Mouse (Mus musculus): ENCODE data around the gene Aacs. TPM values are rescaled to one million over a fixed set of nuclear protein-coding genes. Genes with fewer than 3 reads are reported as not detected.
"Not testable (repeated sequence)": the region's sequence is repeated elsewhere in the genome, so short reads cannot be mapped to it uniquely, and the experiment has no call there.

Aacs gene
- polyA plus RNA-seq (2015; fragmentation: Nextera tagmentation; extraction: Ambion mirVana), result 96.0 and 98.9 TPM in 2 replicates

GRCm38 (mm10) chr5:125475601-125476285 lies at the start of gene Aacs:
Gene Aacs, plus strand, starts transcription at chr5:125475814.
- peaks cover 39% of the 10 kb centered on the region for H3K4me1 ChIP-seq (replicated peaks; ENCODE audit: control insufficient read depth, insufficient read depth, low read length)
- peak within 1 kb of the TSS; percentile 82 for H3K9ac ChIP-seq (replicated peaks; ENCODE audit: low read depth, low read length)
- H3K4me2 ChIP-seq (ENCODE audit: low read length), result peak within 1 kb of the TSS; percentile 86
- no peaks in the 10 kb centered on the region for H3K36me3 ChIP-seq (ENCODE audit: control insufficient read depth, insufficient read depth)
- peak within 1 kb of the TSS; percentile 85 for H3K27ac ChIP-seq (ENCODE audit: low read length)
- H3K27me3 ChIP-seq (replicated peaks; ENCODE audit: control insufficient read depth, insufficient read depth, low read length), result no peaks in the 10 kb centered on the region
- WGBS, result under 1% methylated on average over 59 of the region's 60 CpGs
- H3K9me3 ChIP-seq (ENCODE audit: control insufficient read depth, low read length), result no peaks in the 10 kb centered on the region
- ATAC-seq, result peak; percentile 94
- H3K4me3 ChIP-seq (replicated peaks; ENCODE audit: low read length), result peak within 1 kb of the TSS; percentile 89

GRCm38 (mm10) chr5:125426343-125426742 lies 49.3 kb upstream of the Aacs start:
- Histone ChIP-seq H3K4me3 (replicated peaks; ENCODE audit: low read length) (no peak overlapping the region), H3K27ac (ENCODE audit: low read length) (no peak overlapping the region), H3K4me1 (replicated peaks; ENCODE audit: control insufficient read depth, insufficient read depth, low read length) (no peaks in the 10 kb centered on the region), H3K4me2 (ENCODE audit: low read length) (no peak overlapping the region), H3K9me3 (ENCODE audit: control insufficient read depth, low read length) (no peaks in the 10 kb centered on the region), H3K36me3 (ENCODE audit: control insufficient read depth, insufficient read depth) (peaks cover 68% of the 10 kb centered on the region), H3K9ac (replicated peaks; ENCODE audit: low read depth, low read length) (no peak overlapping the region), H3K27me3 (replicated peaks; ENCODE audit: control insufficient read depth, insufficient read depth, low read length) (no peaks in the 10 kb centered on the region)
- no peak for ATAC-seq
- WGBS, result 94% methylated on average over 10 of the region's 10 CpGs

GRCm38 (mm10) chr5:125432324-125432723 lies 43.3 kb upstream of the Aacs start:
- Histone ChIP-seq H3K36me3 (ENCODE audit: control insufficient read depth, insufficient read depth) (peaks cover 34% of the 10 kb centered on the region), H3K4me1 (replicated peaks; ENCODE audit: control insufficient read depth, insufficient read depth, low read length) (peaks cover 11% of the 10 kb centered on the region)
- H3K9ac ChIP-seq (replicated peaks; ENCODE audit: low read depth, low read length); H3K4me2 ChIP-seq (ENCODE audit: low read length); H3K27ac ChIP-seq (ENCODE audit: low read length); ATAC-seq; H3K27me3 ChIP-seq (replicated peaks; ENCODE audit: control insufficient read depth, insufficient read depth, low read length); H3K4me3 ChIP-seq (replicated peaks; ENCODE audit: low read length); H3K9me3 ChIP-seq (ENCODE audit: control insufficient read depth, low read length): not testable (repeated sequence)
- 97% methylated on average over 2 of the region's 2 CpGs for WGBS

GRCm38 (mm10) chr5:125433793-125434337 lies 41.7 kb upstream of the Aacs start, which contains the start of gene Dhx37:
Gene Dhx37, minus strand, starts transcription at chr5:125434121.
- peak; percentile 97 for ATAC-seq
- peak within 1 kb of the TSS; percentile 99 for H3K4me3 ChIP-seq (replicated peaks; ENCODE audit: low read length)

GRCm38 (mm10) chr5:125434347-125434746 lies 41.3 kb upstream of the Aacs start:
- H3K4me2 ChIP-seq (ENCODE audit: low read length), result peak overlapping the region; percentile 97
- peak overlapping the region; percentile 99 for H3K4me3 ChIP-seq (replicated peaks; ENCODE audit: low read length)
- peaks cover 19% of the 10 kb centered on the region for H3K36me3 ChIP-seq (ENCODE audit: control insufficient read depth, insufficient read depth)
- peaks cover 11% of the 10 kb centered on the region for H3K4me1 ChIP-seq (replicated peaks; ENCODE audit: control insufficient read depth, insufficient read depth, low read length)
- H3K27me3 ChIP-seq (replicated peaks; ENCODE audit: control insufficient read depth, insufficient read depth, low read length); ATAC-seq; H3K27ac ChIP-seq (ENCODE audit: low read length); H3K9ac ChIP-seq (replicated peaks; ENCODE audit: low read depth, low read length); H3K9me3 ChIP-seq (ENCODE audit: control insufficient read depth, low read length): not testable (repeated sequence)
- WGBS, result 57% methylated on average over 15 of the region's 15 CpGs

More at GRCm38 (mm10) chr5:125433793-125434337, 41.7 kb upstream of the Aacs start, which contains the start of gene Dhx37:
- peaks cover 11% of the 10 kb centered on the region for H3K4me1 ChIP-seq (replicated peaks; ENCODE audit: control insufficient read depth, insufficient read depth, low read length)
- no peaks in the 10 kb centered on the region for H3K27me3 ChIP-seq (replicated peaks; ENCODE audit: control insufficient read depth, insufficient read depth, low read length)
- WGBS, result under 1% methylated on average over 46 of the region's 46 CpGs
- no peaks in the 10 kb centered on the region for H3K9me3 ChIP-seq (ENCODE audit: control insufficient read depth, low read length)
- peak within 1 kb of the TSS; percentile 87 for H3K9ac ChIP-seq (replicated peaks; ENCODE audit: low read depth, low read length)
- peaks cover 24% of the 10 kb centered on the region for H3K36me3 ChIP-seq (ENCODE audit: control insufficient read depth, insufficient read depth)
- H3K27ac ChIP-seq (ENCODE audit: low read length), result peak within 1 kb of the TSS; percentile 72
- H3K4me2 ChIP-seq (ENCODE audit: low read length), result peak within 1 kb of the TSS; percentile 97

GRCm38 (mm10) chr5:125440583-125441233 lies 34.9 kb upstream of the Aacs start:
- Histone ChIP-seq H3K4me1 (replicated peaks; ENCODE audit: control insufficient read depth, insufficient read depth, low read length) (peaks cover 13% of the 10 kb centered on the region), H3K4me3 (replicated peaks; ENCODE audit: low read length) (peak overlapping the region; percentile 82), H3K27me3 (replicated peaks; ENCODE audit: control insufficient read depth, insufficient read depth, low read length) (no peaks in the 10 kb centered on the region), H3K27ac (ENCODE audit: low read length) (peak overlapping the region; percentile 30; the same call in 1 of the 2 replicates), H3K9ac (replicated peaks; ENCODE audit: low read depth, low read length) (peak overlapping the region; percentile 84), H3K9me3 (ENCODE audit: control insufficient read depth, low read length) (no peaks in the 10 kb centered on the region), H3K36me3 (ENCODE audit: control insufficient read depth, insufficient read depth) (no peaks in the 10 kb centered on the region), H3K4me2 (ENCODE audit: low read length) (peak overlapping the region; percentile 58)
- ATAC-seq, result no peak; the same call in 1 of the 2 replicates
- WGBS, result 5% methylated on average over 7 of the region's 7 CpGs

- Histone ChIP-seq H3K9me3 (ENCODE audit: control insufficient read depth, low read length) (no peaks in the 10 kb centered on the region), H3K9ac (replicated peaks; ENCODE audit: low read depth, low read length) (peak within 1 kb of the TSS; percentile 84), H3K36me3 (ENCODE audit: control insufficient read depth, insufficient read depth) (no peaks in the 10 kb centered on the region), H3K27ac (ENCODE audit: low read length) (peak within 1 kb of the TSS; percentile 67), H3K4me3 (replicated peaks; ENCODE audit: low read length) (peak within 1 kb of the TSS; percentile 82), H3K4me2 (ENCODE audit: low read length) (peak within 1 kb of the TSS; percentile 58), H3K4me1 (replicated peaks; ENCODE audit: control insufficient read depth, insufficient read depth, low read length) (peaks cover 17% of the 10 kb centered on the region), H3K27me3 (replicated peaks; ENCODE audit: control insufficient read depth, insufficient read depth, low read length) (no peaks in the 10 kb centered on the region)
- under 1% methylated on average over 53 of the region's 97 CpGs for WGBS
- peak; percentile 92 for ATAC-seq
Observed at GRCm38 (mm10) chr5:125441234-125442114, 34.1 kb upstream of the Aacs start, which contains the start of gene Bri3bp. Gene Bri3bp, plus strand, starts transcription at chr5:125441568.

GRCm38 (mm10) chr5:125442136-125442995 lies 33.2 kb upstream of the Aacs start:
- no peaks in the 10 kb centered on the region for H3K9me3 ChIP-seq (ENCODE audit: control insufficient read depth, low read length)
- ATAC-seq, result peak; percentile 3; the same call in 1 of the 2 replicates
- 25% methylated on average over 27 of the region's 27 CpGs for WGBS

More at GRCm38 (mm10) chr5:125442136-125442995, 33.2 kb upstream of the Aacs start:
- H3K9ac ChIP-seq (replicated peaks; ENCODE audit: low read depth, low read length), result peak overlapping the region; percentile 84
- H3K4me1 ChIP-seq (replicated peaks; ENCODE audit: control insufficient read depth, insufficient read depth, low read length), result peaks cover 17% of the 10 kb centered on the region
- H3K4me3 ChIP-seq (replicated peaks; ENCODE audit: low read length), result peak overlapping the region; percentile 82
- no peak overlapping the region for H3K27ac ChIP-seq (ENCODE audit: low read length)
- H3K36me3 ChIP-seq (ENCODE audit: control insufficient read depth, insufficient read depth), result no peaks in the 10 kb centered on the region
- H3K27me3 ChIP-seq (replicated peaks; ENCODE audit: control insufficient read depth, insufficient read depth, low read length), result no peaks in the 10 kb centered on the region
- peak overlapping the region; percentile 58 for H3K4me2 ChIP-seq (ENCODE audit: low read length)

Data from forebrain, embryonic 16.5 days (tissue).